Mouse (Mus musculus) brown adipose tissue, adult 24 weeks (tissue): ENCODE results near the gene Slc9a8. TPM values are rescaled to one million over a fixed set of nuclear protein-coding genes. Genes with fewer than 3 reads are reported as not detected.

ENCODE experiments used
- H3K27ac ChIP-seq: fragments of 200-500 bp; replicated peaks from 2 replicates; pipeline ENCODE4 v1.5.1; 2012; ENCODE audit warnings: low read depth, mild to moderate bottlenecking, low read length
- H3K4me1 ChIP-seq: fragments of 200-500 bp; 2 replicates; pipeline ENCODE4 v1.6.1; 2012; ENCODE audit warnings: low read length, mixed read lengths; ENCODE audit not compliant: control insufficient read depth, insufficient read depth, insufficient read length
- H3K4me3 ChIP-seq: fragments of 200-500 bp; 2 replicates; pipeline ENCODE4 v1.5.1; 2012; ENCODE audit warnings: low read depth, mild to moderate bottlenecking, low read length, moderate library complexity; ENCODE audit not compliant: insufficient read depth
- polyA plus RNA-seq: library from polyadenylated mRNA; stranded (reverse); fragments of >200 nt; gene quantifications from 2 replicates; pipeline ENCODE4 v1.2.4, GENCODE M21; 2012; ENCODE audit not compliant: missing spikeins, insufficient read depth, insufficient read length

The Slc9a8 gene
- polyA plus RNA-seq, 1 experiment: 13.5 TPM

DNA sequence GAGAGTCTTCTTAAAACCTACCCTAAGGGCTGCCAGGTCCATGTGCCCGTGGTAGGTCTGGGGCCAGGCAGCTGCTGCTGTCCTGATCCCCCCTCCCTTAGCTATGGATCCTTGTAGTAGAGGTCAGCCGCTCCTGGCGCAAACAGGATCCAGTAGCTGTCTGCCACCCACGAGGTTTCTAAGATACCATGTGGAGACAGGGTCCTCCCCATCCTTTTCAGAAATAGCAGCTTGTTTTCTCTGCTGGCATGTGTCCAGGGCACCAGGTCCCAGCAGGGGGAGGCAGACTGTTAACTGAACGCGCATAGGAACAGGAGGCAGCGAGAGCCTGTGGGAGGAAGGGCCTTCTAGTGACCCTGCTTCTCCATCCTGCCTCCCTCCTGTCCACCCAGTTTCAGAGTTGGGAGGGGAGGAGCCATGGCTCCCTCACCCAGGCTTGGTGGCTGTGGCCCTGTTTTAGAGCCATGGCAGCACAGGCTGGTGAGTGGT is 54.7 kb downstream of the Slc9a8 start:
- H3K4me3 ChIP-seq: no peak overlapping the region
- peaks cover 3% of the 10 kb centered on the region; the same call in 1 of the 2 replicates for H3K4me1 ChIP-seq
- no peak overlapping the region for H3K27ac ChIP-seq

- Histone ChIP-seq H3K4me3 (no peak overlapping the region), H3K4me1 (peaks cover 3% of the 10 kb centered on the region; the same call in 1 of the 2 replicates), H3K27ac (no peak overlapping the region)
Observed at GRCm38 (mm10) chr2:167476762-167477161, 55.2 kb downstream of the Slc9a8 start.

DNA sequence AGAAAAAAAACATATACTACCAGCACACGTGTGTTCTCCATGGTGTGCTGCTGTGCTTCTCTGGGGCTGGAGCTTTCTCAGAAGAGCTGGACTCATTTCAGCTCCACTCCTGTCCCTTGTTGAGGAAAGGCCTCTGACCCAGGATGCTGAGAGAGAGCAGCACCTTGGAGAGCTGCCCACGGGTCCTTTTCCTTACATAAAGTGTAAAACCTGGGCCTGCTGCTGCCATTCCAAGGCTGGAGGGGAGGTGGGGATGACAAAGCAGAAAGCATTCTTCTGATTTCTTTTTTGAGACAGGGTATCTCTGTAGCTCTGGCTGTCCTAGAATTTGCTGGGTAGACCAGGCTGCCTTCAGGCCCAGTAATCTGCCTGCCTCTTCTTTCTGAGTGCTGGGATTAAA is 56.6 kb downstream of the Slc9a8 start:
- no peak overlapping the region for H3K4me3 ChIP-seq
- H3K4me1 ChIP-seq: peaks cover 3% of the 10 kb centered on the region; the same call in 1 of the 2 replicates
- no peak overlapping the region for H3K27ac ChIP-seq

GRCm38 (mm10) chr2:167479501-167479900 is 58.0 kb downstream of the Slc9a8 start:
- Histone ChIP-seq H3K4me3 (no peak overlapping the region), H3K27ac (no peak overlapping the region), H3K4me1 (peaks cover 3% of the 10 kb centered on the region; the same call in 1 of the 2 replicates)

DNA sequence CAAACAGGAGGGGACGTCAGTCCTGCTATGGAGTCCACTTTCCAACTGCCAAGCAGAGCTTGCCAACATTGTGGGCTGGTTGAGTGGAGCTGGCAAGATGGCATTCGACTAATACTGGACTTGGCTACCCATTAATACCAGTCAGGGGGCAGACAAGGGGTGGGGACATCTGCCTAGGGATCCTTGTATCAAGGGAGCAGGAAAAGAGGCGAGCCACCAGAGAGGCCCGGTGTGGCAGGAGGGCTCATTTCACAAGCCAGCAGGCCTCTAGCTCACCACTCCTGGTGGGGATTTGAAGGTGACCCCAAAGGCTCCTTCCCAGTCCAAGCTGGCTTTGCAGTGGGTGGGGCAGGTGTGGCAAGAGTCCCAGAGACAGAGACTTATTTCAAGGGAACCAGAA is 61.2 kb downstream of the Slc9a8 start:
- Histone ChIP-seq H3K4me1 (peaks cover 16% of the 10 kb centered on the region), H3K27ac (no peak overlapping the region), H3K4me3 (no peak overlapping the region)

GRCm38 (mm10) chr2:167483081-167483826 is 61.7 kb downstream of the Slc9a8 start:
- Histone ChIP-seq H3K4me3 (no peak overlapping the region), H3K4me1 (peaks cover 16% of the 10 kb centered on the region), H3K27ac (no peak overlapping the region)

DNA sequence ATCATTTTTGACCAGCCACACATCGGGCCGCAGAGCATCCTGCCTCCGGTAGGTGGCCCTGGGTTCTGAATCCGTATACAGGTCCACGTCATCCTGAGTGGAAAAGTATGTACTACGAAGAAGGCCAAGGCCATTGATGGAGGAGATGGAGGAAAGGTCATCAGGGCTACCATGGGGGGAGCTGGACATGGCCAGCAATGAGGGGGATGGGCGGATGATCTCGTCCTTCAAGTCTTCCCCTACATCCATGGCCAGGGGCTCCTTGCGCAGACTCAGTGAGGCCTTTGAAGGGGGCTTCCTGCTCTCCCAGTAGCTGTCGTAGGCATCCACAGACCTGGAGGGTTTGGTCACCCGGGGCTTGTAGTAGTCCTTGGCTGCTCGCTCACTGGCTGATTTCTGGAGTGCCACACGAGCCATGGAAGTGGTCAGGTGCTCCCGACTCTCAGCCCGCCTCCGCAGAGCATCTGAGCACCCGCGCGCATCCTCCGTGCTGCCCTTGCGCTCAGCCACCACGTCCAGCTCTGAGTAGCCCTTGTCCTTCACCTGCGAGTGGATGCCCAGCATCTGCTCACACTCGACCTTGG is 62.4 kb downstream of the Slc9a8 start:
- H3K4me3 ChIP-seq: no peak overlapping the region
- H3K4me1 ChIP-seq: peaks cover 19% of the 10 kb centered on the region
- H3K27ac ChIP-seq: no peak overlapping the region

DNA sequence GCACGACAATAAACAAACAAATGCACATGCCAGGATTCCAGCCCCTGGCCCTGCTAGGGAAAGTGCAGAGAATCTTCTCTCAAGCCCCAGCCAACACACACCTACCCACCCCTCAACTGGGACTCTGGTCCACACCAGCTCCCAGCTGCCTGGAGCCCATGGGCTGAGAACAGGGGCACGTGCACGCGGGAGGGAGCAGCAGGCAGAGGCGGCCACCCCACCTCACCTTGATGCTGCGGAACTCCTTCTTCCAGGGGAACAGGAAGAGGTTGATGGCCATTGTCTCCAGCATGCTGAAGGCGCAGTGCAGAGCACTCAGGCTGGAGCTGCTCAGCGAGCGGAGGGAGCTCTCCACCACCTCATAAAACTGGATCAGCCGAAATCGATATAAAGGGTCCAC is 63.4 kb downstream of the Slc9a8 start:
- Histone ChIP-seq H3K4me1 (peaks cover 19% of the 10 kb centered on the region), H3K27ac (no peak overlapping the region), H3K4me3 (no peak overlapping the region)

DNA sequence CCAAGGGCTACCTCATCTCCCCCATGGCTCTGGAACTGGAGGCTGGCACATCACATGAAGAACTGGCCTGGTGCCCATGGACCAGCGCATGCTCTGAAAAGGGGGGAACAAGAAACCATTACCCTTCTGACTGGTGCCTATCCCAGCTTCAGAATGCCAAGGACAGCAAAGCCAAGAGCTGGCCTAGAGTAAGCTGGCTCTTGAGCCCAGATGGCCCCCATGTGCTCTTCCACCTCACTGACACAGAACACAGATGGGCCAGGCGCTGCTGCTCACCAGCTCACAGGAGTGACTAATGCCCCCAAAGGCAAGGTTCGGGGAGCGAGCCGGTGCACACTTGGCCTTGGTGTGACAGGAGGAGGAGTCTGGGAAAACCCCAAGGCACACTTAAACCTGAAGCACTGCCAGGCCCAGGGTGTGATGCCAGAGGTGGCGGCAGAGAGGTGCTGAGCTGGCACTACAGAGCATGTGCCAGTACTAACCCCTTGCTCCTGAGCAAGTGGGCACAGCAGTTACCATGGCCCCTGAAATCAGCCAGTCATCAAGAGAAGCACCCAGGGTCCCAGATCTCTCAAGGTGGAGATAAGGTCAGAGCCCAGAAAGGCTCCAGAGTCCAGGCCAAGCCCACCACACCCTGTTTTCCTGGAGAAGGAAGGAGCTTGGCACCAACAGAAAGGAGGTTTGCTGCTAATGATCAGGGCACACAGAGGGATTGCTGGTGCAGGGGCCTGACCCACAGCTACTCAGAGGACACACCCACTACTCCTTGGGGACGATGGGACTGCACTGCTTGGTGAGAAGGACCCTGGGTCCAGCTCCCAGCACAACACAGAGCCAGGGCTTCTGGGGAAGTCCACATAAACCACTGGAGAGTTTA is 64.2 kb downstream of the Slc9a8 start:
- peaks cover 21% of the 10 kb centered on the region for H3K4me1 ChIP-seq
- H3K4me3 ChIP-seq: no peak overlapping the region
- H3K27ac ChIP-seq: no peak overlapping the region

DNA sequence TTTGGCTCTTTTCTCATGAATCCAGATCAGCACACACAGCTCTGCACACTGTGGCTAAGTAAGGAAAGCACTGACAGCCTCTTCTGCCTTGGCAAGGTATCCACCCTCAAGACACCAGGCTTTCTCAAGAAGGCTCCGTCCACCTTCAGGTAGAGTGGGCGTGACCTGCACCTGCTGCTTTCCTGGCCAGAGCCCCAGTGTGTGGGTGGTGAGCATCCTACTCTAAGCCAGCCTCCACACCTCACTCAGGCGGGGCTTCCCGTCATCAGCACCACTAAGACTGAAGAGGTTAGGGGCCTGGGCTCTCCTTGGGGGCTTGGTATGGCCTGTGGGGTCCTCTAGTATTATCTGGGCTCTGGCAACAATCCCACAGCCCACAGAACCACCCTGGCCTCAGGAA is 65.1 kb downstream of the Slc9a8 start:
- Histone ChIP-seq H3K4me1 (peaks cover 27% of the 10 kb centered on the region), H3K27ac (no peak overlapping the region), H3K4me3 (no peak overlapping the region)

GRCm38 (mm10) chr2:167487551-167487950 is 66.0 kb downstream of the Slc9a8 start:
- no peak overlapping the region for H3K4me3 ChIP-seq
- H3K27ac ChIP-seq: no peak overlapping the region
- H3K4me1 ChIP-seq: peaks cover 28% of the 10 kb centered on the region

- Histone ChIP-seq H3K4me3 (no peak overlapping the region), H3K27ac (no peak overlapping the region), H3K4me1 (peaks cover 28% of the 10 kb centered on the region)
Observed at GRCm38 (mm10) chr2:167487994-167488393, 66.5 kb downstream of the Slc9a8 start.

DNA sequence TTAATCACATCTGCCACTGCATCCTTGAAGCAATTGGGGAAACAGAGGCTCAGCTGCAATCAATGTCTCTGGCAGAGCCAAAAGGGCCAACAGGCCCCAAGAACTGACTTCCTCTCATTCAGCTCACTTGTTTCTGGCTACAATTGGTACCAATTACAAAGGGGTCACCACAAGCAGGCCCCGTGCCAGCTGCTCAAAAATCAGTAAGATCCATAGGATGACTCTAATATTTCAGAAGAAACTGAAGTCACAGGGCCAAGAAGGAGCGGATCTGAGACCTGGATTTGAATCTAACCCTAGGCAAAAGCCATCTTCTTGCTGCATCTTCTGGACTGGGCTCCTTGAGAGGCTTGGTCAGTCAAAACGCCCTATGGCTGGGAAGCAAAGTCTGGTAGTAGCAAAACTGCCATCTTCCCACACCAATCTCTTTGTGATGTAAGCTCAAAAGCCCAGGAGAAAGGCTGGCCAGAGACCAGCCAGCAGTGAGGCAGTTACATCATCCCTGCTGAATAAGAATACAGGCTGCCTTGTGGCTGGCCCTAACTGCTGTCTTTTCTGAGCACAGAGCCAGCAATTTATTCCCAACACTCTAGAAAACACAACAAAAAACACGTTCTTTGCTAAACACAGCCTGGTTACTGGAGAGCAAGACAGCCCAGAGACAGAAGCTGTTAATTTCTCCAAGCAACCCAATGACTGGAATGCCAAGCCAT is 69.5 kb downstream of the Slc9a8 start:
- H3K4me1 ChIP-seq: peaks cover 27% of the 10 kb centered on the region
- H3K27ac ChIP-seq: peak overlapping the region; percentile 15; the same call in 1 of the 2 replicates
- H3K4me3 ChIP-seq: peak overlapping the region; percentile 80

DNA sequence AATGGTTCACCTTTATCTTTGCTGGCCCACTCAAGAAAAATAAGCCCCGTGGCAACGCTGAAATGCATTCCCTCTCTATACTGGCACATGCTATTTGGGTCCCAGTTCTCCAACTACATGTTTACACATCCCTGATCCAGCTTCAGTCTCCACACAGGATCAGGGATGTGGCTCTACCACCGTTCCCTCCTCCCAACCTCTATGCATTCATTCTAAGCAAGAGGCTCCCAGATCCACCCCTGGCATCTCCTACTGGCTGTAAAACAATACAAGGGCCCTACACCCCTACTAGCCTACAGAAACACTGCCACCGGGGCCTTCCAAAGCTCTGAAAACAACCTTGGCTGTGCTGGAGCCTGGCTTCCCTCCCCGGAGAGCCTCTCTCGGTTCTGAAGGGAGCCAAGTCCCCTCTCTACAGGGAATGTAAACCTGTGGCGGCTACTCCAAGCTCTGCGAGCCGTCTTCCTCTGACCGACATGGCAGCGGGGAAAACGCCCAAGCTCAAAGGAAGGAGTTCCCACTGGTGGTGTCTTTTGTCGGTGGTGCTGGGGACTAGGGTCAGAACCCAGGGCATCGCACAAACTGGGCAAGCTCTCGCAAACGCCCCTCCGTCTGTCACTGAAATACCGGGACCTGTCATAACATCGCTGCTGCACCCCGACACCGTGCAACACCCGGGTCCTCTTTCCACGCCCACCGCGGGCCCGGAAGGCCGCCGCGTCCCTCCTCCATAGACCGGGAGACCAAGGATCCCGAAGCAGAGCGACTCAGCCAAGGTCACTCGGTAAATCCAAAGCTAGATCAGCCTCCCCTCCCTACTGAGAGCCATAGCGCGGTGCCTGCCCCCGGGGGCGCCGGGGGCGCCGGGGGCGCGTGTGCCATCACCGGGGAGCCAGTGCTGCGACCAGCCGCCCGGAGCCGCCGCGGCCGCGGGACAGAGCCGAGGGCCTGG is 70.5 kb downstream of the Slc9a8 start, which contains the start of gene Rnf114:
Rnf114 (plus strand) TSS at position 889 of the 952 bp plus-strand sequence.
- Histone ChIP-seq H3K4me1 (peaks cover 18% of the 10 kb centered on the region), H3K4me3 (peak within 1 kb of the TSS; percentile 80), H3K27ac (peak within 1 kb of the TSS; percentile 98)
